Mouse (Mus musculus): ENCODE data around the gene Spry1. TPM values are rescaled to one million over a fixed set of nuclear protein-coding genes. Genes with fewer than 3 reads are reported as not detected.

Spry1 gene
- polyA plus RNA-seq, 1 experiment = 47.3 TPM

- TF ChIP-seq POLR2A (IDR thresholded peaks at IDR 0.05; ENCODE audit: low read depth, low read length) (no peak), CTCF (conservative IDR thresholded peaks at IDR 0.05; ENCODE audit: insufficient read depth, insufficient read length, low read depth, low read length) (no peak)
These were observed 2.3 kb downstream of the Spry1 start for GRCm38 (mm10) chr3:37641796-37642680.

DNA sequence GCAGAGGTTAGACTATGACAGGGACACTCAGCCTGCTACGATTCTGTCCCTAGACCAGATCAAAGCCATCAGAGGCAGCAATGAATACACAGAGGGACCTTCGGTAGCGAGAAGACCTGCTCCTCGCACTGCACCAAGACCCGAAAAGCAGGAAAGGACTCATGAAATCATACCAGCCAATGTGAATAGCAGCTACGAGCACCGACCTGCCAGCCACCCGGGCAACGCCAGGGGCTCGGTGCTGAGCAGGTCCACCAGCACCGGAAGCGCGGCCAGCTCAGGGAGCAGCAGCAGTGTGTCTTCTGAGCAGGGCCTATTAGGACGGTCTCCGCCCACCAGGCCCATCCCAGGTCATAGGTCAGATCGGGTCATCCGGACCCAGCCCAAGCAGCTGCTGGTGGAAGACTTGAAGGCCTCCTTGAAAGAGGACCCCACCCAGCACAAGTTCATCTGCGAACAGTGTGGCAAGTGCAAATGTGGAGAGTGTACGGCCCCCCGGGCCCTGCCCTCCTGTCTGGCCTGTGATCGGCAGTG is 3.0 kb downstream of the Spry1 start:
- TF ChIP-seq CTCF (conservative IDR thresholded peaks at IDR 0.05; ENCODE audit: insufficient read depth, insufficient read length, low read depth, low read length) (no peak), POLR2A (IDR thresholded peaks at IDR 0.05; ENCODE audit: low read depth, low read length) (no peak)
- no peaks in the 10 kb centered on the region for H3K4me1 ChIP-seq (ENCODE audit: control insufficient read depth, insufficient read depth, low read length)
- H3K27me3 ChIP-seq (replicated peaks; ENCODE audit: control insufficient read depth, insufficient read depth, low read length) = no peaks in the 10 kb centered on the region
- 51% methylated on average over 21 of the region's 21 CpGs for WGBS
- DNase-seq = peak; percentile 76
- peak overlapping the region; percentile 44 for H3K27ac ChIP-seq (ENCODE audit: insufficient read depth, low read depth, low read length)
- H3K36me3 ChIP-seq (ENCODE audit: control insufficient read depth, insufficient read depth, low read length) = peaks cover 1% of the 10 kb centered on the region; the same call in 1 of the 2 replicates
- peak overlapping the region; percentile 37 for H3K4me3 ChIP-seq (ENCODE audit: insufficient read depth, low read depth, low read length)

More at GRCm38 (mm10) chr3:37641796-37642680, 2.3 kb downstream of the Spry1 start:
- WGBS = 45% methylated on average over 20 of the region's 20 CpGs
- Histone ChIP-seq H3K27me3 (replicated peaks; ENCODE audit: control insufficient read depth, insufficient read depth, low read length) (no peaks in the 10 kb centered on the region), H3K4me3 (ENCODE audit: insufficient read depth, low read depth, low read length) (peak overlapping the region; percentile 61), H3K36me3 (ENCODE audit: control insufficient read depth, insufficient read depth, low read length) (peaks cover 1% of the 10 kb centered on the region; the same call in 1 of the 2 replicates), H3K27ac (ENCODE audit: insufficient read depth, low read depth, low read length) (peak overlapping the region; percentile 95), H3K4me1 (ENCODE audit: control insufficient read depth, insufficient read depth, low read length) (no peaks in the 10 kb centered on the region)
- peak; percentile 74 for DNase-seq

- H3K27ac ChIP-seq (ENCODE audit: insufficient read depth, low read depth, low read length) = peak overlapping the region; percentile 44; the same call in 1 of the 2 replicates
- no peaks in the 10 kb centered on the region for H3K27me3 ChIP-seq (replicated peaks; ENCODE audit: control insufficient read depth, insufficient read depth, low read length)
- TF ChIP-seq POLR2A (IDR thresholded peaks at IDR 0.05; ENCODE audit: low read depth, low read length) (no peak), CTCF (conservative IDR thresholded peaks at IDR 0.05; ENCODE audit: insufficient read depth, insufficient read length, low read depth, low read length) (no peak)
- peaks cover 1% of the 10 kb centered on the region; the same call in 1 of the 2 replicates for H3K36me3 ChIP-seq (ENCODE audit: control insufficient read depth, insufficient read depth, low read length)
- 73% methylated on average over 13 of the region's 13 CpGs for WGBS
- peak overlapping the region; percentile 37 for H3K4me3 ChIP-seq (ENCODE audit: insufficient read depth, low read depth, low read length)
- DNase-seq = no peak
- H3K4me1 ChIP-seq (ENCODE audit: control insufficient read depth, insufficient read depth, low read length) = no peaks in the 10 kb centered on the region
These were observed 3.7 kb downstream of the Spry1 start for GRCm38 (mm10) chr3:37643411-37643810.

GRCm38 (mm10) chr3:37643903-37644302 is 4.2 kb downstream of the Spry1 start:
- Histone ChIP-seq H3K27me3 (replicated peaks; ENCODE audit: control insufficient read depth, insufficient read depth, low read length) (no peaks in the 10 kb centered on the region), H3K4me3 (ENCODE audit: insufficient read depth, low read depth, low read length) (no peak overlapping the region), H3K36me3 (ENCODE audit: control insufficient read depth, insufficient read depth, low read length) (peaks cover 1% of the 10 kb centered on the region; the same call in 1 of the 2 replicates), H3K27ac (ENCODE audit: insufficient read depth, low read depth, low read length) (no peak overlapping the region; the same call in 1 of the 2 replicates), H3K4me1 (ENCODE audit: control insufficient read depth, insufficient read depth, low read length) (no peaks in the 10 kb centered on the region)
- WGBS = 52% methylated on average over 8 of the region's 8 CpGs
- no peak for TF ChIP-seq CTCF (conservative IDR thresholded peaks at IDR 0.05; ENCODE audit: insufficient read depth, insufficient read length, low read depth, low read length)
- TF ChIP-seq POLR2A (IDR thresholded peaks at IDR 0.05; ENCODE audit: low read depth, low read length) = no peak
- DNase-seq = no peak

GRCm38 (mm10) chr3:37645061-37645460 is 5.3 kb downstream of the Spry1 start:
- no peak for TF ChIP-seq POLR2A (IDR thresholded peaks at IDR 0.05; ENCODE audit: low read depth, low read length)
- no peak for TF ChIP-seq CTCF (conservative IDR thresholded peaks at IDR 0.05; ENCODE audit: insufficient read depth, insufficient read length, low read depth, low read length)
- Histone ChIP-seq H3K27ac (ENCODE audit: insufficient read depth, low read depth, low read length) (no peak overlapping the region), H3K4me1 (ENCODE audit: control insufficient read depth, insufficient read depth, low read length) (no peaks in the 10 kb centered on the region), H3K4me3 (ENCODE audit: insufficient read depth, low read depth, low read length) (no peak overlapping the region), H3K27me3 (replicated peaks; ENCODE audit: control insufficient read depth, insufficient read depth, low read length) (no peaks in the 10 kb centered on the region), H3K36me3 (ENCODE audit: control insufficient read depth, insufficient read depth, low read length) (peaks cover 1% of the 10 kb centered on the region; the same call in 1 of the 2 replicates)
- WGBS = 53% methylated on average over 6 of the region's 6 CpGs
- no peak for DNase-seq

GRCm38 (mm10) chr3:37646221-37646620 is 6.5 kb downstream of the Spry1 start:
- Histone ChIP-seq H3K4me1 (ENCODE audit: control insufficient read depth, insufficient read depth, low read length) (no peaks in the 10 kb centered on the region), H3K27me3 (replicated peaks; ENCODE audit: control insufficient read depth, insufficient read depth, low read length) (no peaks in the 10 kb centered on the region), H3K36me3 (ENCODE audit: control insufficient read depth, insufficient read depth, low read length) (peaks cover 1% of the 10 kb centered on the region; the same call in 1 of the 2 replicates), H3K4me3 (ENCODE audit: insufficient read depth, low read depth, low read length) (no peak overlapping the region), H3K27ac (ENCODE audit: insufficient read depth, low read depth, low read length) (no peak overlapping the region)
- WGBS = 86% methylated on average over 9 of the region's 9 CpGs
- TF ChIP-seq CTCF (conservative IDR thresholded peaks at IDR 0.05; ENCODE audit: insufficient read depth, insufficient read length, low read depth, low read length) = no peak
- no peak for TF ChIP-seq POLR2A (IDR thresholded peaks at IDR 0.05; ENCODE audit: low read depth, low read length)
- no peak for DNase-seq

DNA sequence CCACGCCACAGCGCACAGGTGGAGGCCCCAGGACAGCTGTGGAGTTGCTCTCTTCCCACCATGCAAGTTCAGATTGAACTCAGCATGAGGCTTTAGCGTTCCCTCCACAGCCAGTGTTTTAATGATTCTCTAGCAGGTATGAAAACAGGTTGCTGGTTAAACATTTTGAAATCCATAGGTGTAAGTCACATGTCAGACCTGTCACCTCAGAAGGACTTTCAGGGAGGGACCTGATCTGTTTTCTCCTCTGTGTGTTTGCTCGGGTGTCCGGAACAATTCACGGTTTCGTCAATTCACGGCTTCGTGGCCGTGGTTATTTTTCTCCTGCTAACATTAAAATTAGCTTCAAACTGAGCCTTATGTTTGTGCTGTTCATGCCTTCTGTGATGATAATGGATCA is 7.5 kb downstream of the Spry1 start:
- no peaks in the 10 kb centered on the region for H3K27me3 ChIP-seq (replicated peaks; ENCODE audit: control insufficient read depth, insufficient read depth, low read length)
- no peak overlapping the region for H3K27ac ChIP-seq (ENCODE audit: insufficient read depth, low read depth, low read length)
- no peaks in the 10 kb centered on the region for H3K4me1 ChIP-seq (ENCODE audit: control insufficient read depth, insufficient read depth, low read length)
- no peak overlapping the region for H3K4me3 ChIP-seq (ENCODE audit: insufficient read depth, low read depth, low read length)
- H3K36me3 ChIP-seq (ENCODE audit: control insufficient read depth, insufficient read depth, low read length) = peaks cover 1% of the 10 kb centered on the region; the same call in 1 of the 2 replicates
- no peak for TF ChIP-seq CTCF (conservative IDR thresholded peaks at IDR 0.05; ENCODE audit: insufficient read depth, insufficient read length, low read depth, low read length)
- TF ChIP-seq POLR2A (IDR thresholded peaks at IDR 0.05; ENCODE audit: low read depth, low read length) = no peak
- 76% methylated on average over 10 of the region's 10 CpGs for WGBS
- no peak for DNase-seq
